Mouse (Mus musculus) stomach, postnatal 0 days (tissue): ENCODE data around the gene Tut1.
"Not testable (repeated sequence)": the region's sequence is repeated elsewhere in the genome, so short reads cannot be mapped to it uniquely, and the experiment has no call there.

ENCODE experiments used
- CTCF ChIP-seq: IDR thresholded peaks from 2 replicates; pipeline ENCODE4 v1.5.1; 2016; ENCODE audit warnings: antibody characterized with exemption, low read depth, mild to moderate bottlenecking, moderate library complexity
- EP300 ChIP-seq: optimal IDR thresholded peaks from 2 replicates; pipeline ENCODE3; 2016; ENCODE audit warnings: antibody characterized with exemption

GRCm38 (mm10) chr19:9006915-9007314 is 53.3 kb downstream of the Tut1 start:
- not testable (repeated sequence) for TF ChIP-seq EP300, CTCF
